Mouse (Mus musculus): ENCODE measurements around the gene Upf3b.

- no peak for TF ChIP-seq POLR2A (IDR thresholded peaks at IDR 0.05; ENCODE audit: borderline replicate concordance, extremely low read depth, low read depth, low read length)
- TF ChIP-seq CTCF (IDR thresholded peaks at IDR 0.05; ENCODE audit: insufficient read depth, low read length), result no peak
Observed at GRCm38 (mm10) chrX:37063902-37064301, 46.2 kb downstream of the Upf3b start.

Measured in lung, adult 2 months (tissue).